Mouse (Mus musculus): ENCODE results near the gene Gm10570. TPM values are rescaled to one million over a fixed set of nuclear protein-coding genes. Genes with fewer than 3 reads are reported as not detected.

Gene Gm10570
- total and polyA plus RNA-seq, 3 experiments = not detected

DNA sequence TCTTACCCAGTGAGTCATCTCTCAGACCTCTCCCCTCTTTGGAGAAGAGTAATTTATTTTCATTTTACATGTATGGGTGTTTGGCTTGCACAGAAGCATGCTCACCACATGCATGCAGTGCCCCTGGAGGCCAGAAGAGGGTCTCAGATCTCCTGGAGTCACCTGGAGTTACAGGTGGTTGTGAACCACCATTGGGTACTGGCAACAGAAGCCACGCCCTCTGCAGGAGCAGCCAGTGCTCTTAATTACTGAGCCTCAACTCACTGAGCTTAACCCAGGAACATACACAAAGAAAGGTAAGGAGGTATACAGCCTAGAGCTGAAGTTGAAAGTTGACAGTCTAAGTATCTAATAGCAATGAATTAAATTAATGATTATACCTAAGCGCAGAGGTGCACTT lies 17.0 kb upstream of the Gm10570 start:
- Histone ChIP-seq H3K27me3 (replicated peaks) (no peaks in the 10 kb centered on the region), H3K9me3 (replicated peaks; ENCODE audit: low read length) (no peaks in the 10 kb centered on the region), H3K4me1 (ENCODE audit: control insufficient read depth in 1 of 2, insufficient read depth in 2 of 2) (peaks cover 0 to 8% of the 10 kb centered on the region in 2 experiments; a peak in 2 of 4 replicates), H3K4me2 (ENCODE audit: insufficient read depth, low read depth, poor library complexity, severe bottlenecking) (no peak overlapping the region), H3K36me3 (replicated peaks in 1 of 2; ENCODE audit: control insufficient read depth in 1 of 2, insufficient read depth in 1 of 2, low read length in 1 of 2) (peaks cover 50 to 85% of the 10 kb centered on the region in 2 experiments), H3K4me3 (replicated peaks in 1 of 3; ENCODE audit: low read depth in 2 of 3, low read length in 2 of 3, poor library complexity in 1 of 3) (no peak overlapping the region), H3K79me2 (replicated peaks; ENCODE audit: control insufficient read depth, extremely low read depth, insufficient read depth, poor library complexity, severe bottlenecking) (no peaks in the 10 kb centered on the region), H3K27ac (ENCODE audit: insufficient read depth, low read depth) (no peak overlapping the region), H3K9ac (ENCODE audit: insufficient read depth, low read depth) (no peak overlapping the region)
- in situ Hi-C loops (cut with MboI; ENCODE audit: low pct_ligation_motif_present, low pct_unique_long_range_greater_than_20kb, low sequenced_read_pairs) = no loop called here
- TF ChIP-seq ZNF384 (IDR thresholded peaks at IDR 0.05; ENCODE audit: low read depth, low read length) (no peak), MAX (IDR thresholded peaks at IDR 0.05; ENCODE audit: low read length) (no peak), HCFC1 (IDR thresholded peaks at IDR 0.05; ENCODE audit: low read depth, low read length) (no peak), ETS1 (conservative IDR thresholded peaks at IDR 0.05; ENCODE audit: low read depth, low read length) (no peak), POLR2A (IDR thresholded peaks at IDR 0.05; ENCODE audit: low read depth, low read length) (no peak), GABPA (IDR thresholded peaks at IDR 0.05; ENCODE audit: insufficient replicate concordance, low read depth, low read length) (no peak), USF2 (conservative IDR thresholded peaks at IDR 0.05; ENCODE audit: low read depth, low read length) (no peak), SIN3A (IDR thresholded peaks at IDR 0.05; ENCODE audit: low read length) (no peak)
- DNase-seq (ENCODE audit: extremely low read depth) = no peak
- dilution Hi-C loops (cut with MboI; ENCODE audit: extremely low pct_ligation_motif_present, extremely low pct_unique_long_range_greater_than_20kb, low sequenced_read_pairs) = no loop called here

- H3K27ac ChIP-seq (ENCODE audit: insufficient read depth, low read depth) = no peak overlapping the region
- no peak for TF ChIP-seq KAT2A (IDR thresholded peaks at IDR 0.05; ENCODE audit: insufficient replicate concordance, low read length)
- no peak for TF ChIP-seq POLR2AphosphoS2 (IDR thresholded peaks at IDR 0.05; ENCODE audit: low read depth, low read length)
- no peak for TF ChIP-seq TBP (conservative IDR thresholded peaks at IDR 0.05; ENCODE audit: low read depth, low read length)
- TF ChIP-seq ZNF384 (IDR thresholded peaks at IDR 0.05; ENCODE audit: low read depth, low read length) = no peak
- no peak for TF ChIP-seq NRF1 (IDR thresholded peaks at IDR 0.05; ENCODE audit: low read depth, low read length)
- TF ChIP-seq POLR2A (IDR thresholded peaks at IDR 0.05; ENCODE audit: low read depth, low read length) = no peak
- TF ChIP-seq IRF4 (IDR thresholded peaks at IDR 0.05; ENCODE audit: low read depth, low read length) = no peak
- TF ChIP-seq RCOR1 (conservative IDR thresholded peaks at IDR 0.05; ENCODE audit: low read depth, low read length) = no peak
- TF ChIP-seq BHLHE40 (IDR thresholded peaks at IDR 0.05; ENCODE audit: low read depth, low read length) = no peak
- no peak for TF ChIP-seq MAFK (IDR thresholded peaks at IDR 0.05; ENCODE audit: insufficient replicate concordance, low read length)
- no peak for TF ChIP-seq MXI1 (IDR thresholded peaks at IDR 0.05; ENCODE audit: low read depth, low read length)
- no peak for TF ChIP-seq ZC3H11A (IDR thresholded peaks at IDR 0.05; ENCODE audit: low read depth, low read length)
- no peak for TF ChIP-seq USF1 (IDR thresholded peaks at IDR 0.05; ENCODE audit: low read depth, low read length)
- no peak for TF ChIP-seq ETS1 (conservative IDR thresholded peaks at IDR 0.05; ENCODE audit: low read depth, low read length)
- TF ChIP-seq SMC3 (IDR thresholded peaks at IDR 0.05; ENCODE audit: low read depth, low read length) = no peak
- TF ChIP-seq JUND (conservative IDR thresholded peaks at IDR 0.05; ENCODE audit: low read depth, low read length) = no peak
- TF ChIP-seq ELF1 (IDR thresholded peaks at IDR 0.05; ENCODE audit: low read depth, low read length) = no peak
- no peak for TF ChIP-seq CTCF (conservative IDR thresholded peaks at IDR 0.05 in 1 of 2, IDR thresholded peaks at IDR 0.05 in 1 of 2; ENCODE audit: low read depth in 2 of 2, low read length in 2 of 2)
- no peak for TF ChIP-seq RAD21 (IDR thresholded peaks at IDR 0.05; ENCODE audit: low read depth, low read length)
- TF ChIP-seq HCFC1 (IDR thresholded peaks at IDR 0.05; ENCODE audit: low read depth, low read length) = no peak
- no peaks in the 10 kb centered on the region for H3K9me3 ChIP-seq (replicated peaks; ENCODE audit: low read length)
- peaks cover 0 to 8% of the 10 kb centered on the region in 2 experiments; a peak in 2 of 4 replicates for H3K4me1 ChIP-seq (ENCODE audit: control insufficient read depth in 1 of 2, insufficient read depth in 2 of 2)
- H3K27me3 ChIP-seq (replicated peaks) = no peaks in the 10 kb centered on the region
- DNase-seq (ENCODE audit: extremely low read depth) = no peak
- H3K36me3 ChIP-seq (replicated peaks in 1 of 2; ENCODE audit: control insufficient read depth in 1 of 2, insufficient read depth in 1 of 2, low read length in 1 of 2) = peaks cover 52 to 90% of the 10 kb centered on the region in 2 experiments
- dilution Hi-C loops (cut with MboI; ENCODE audit: extremely low pct_ligation_motif_present, extremely low pct_unique_long_range_greater_than_20kb, low sequenced_read_pairs) = no loop called here
- no peak overlapping the region for H3K4me3 ChIP-seq (replicated peaks in 1 of 3; ENCODE audit: low read depth in 2 of 3, low read length in 2 of 3, poor library complexity in 1 of 3)
- in situ Hi-C loops (cut with MboI; ENCODE audit: low pct_ligation_motif_present, low pct_unique_long_range_greater_than_20kb, low sequenced_read_pairs) = no loop called here
- no peak overlapping the region for H3K9ac ChIP-seq (ENCODE audit: insufficient read depth, low read depth)
- H3K4me2 ChIP-seq (ENCODE audit: insufficient read depth, low read depth, poor library complexity, severe bottlenecking) = no peak overlapping the region
- no peaks in the 10 kb centered on the region for H3K79me2 ChIP-seq (replicated peaks; ENCODE audit: control insufficient read depth, extremely low read depth, insufficient read depth, poor library complexity, severe bottlenecking)
Observed at GRCm38 (mm10) chr4:130323607-130324006, 15.1 kb upstream of the Gm10570 start.
